Mouse (Mus musculus) lung, postnatal 0 days (tissue): ENCODE results near the gene Pim1.

ENCODE experiments used
- CTCF ChIP-seq: IDR thresholded peaks from 2 replicates; pipeline ENCODE4 v1.5.1; 2016; ENCODE audit warnings: antibody characterized with exemption, mild to moderate bottlenecking
- EP300 ChIP-seq: IDR thresholded peaks from 2 replicates; pipeline ENCODE4 v1.6.1; 2016; ENCODE audit warnings: antibody characterized with exemption, mild to moderate bottlenecking, control low read depth

DNA sequence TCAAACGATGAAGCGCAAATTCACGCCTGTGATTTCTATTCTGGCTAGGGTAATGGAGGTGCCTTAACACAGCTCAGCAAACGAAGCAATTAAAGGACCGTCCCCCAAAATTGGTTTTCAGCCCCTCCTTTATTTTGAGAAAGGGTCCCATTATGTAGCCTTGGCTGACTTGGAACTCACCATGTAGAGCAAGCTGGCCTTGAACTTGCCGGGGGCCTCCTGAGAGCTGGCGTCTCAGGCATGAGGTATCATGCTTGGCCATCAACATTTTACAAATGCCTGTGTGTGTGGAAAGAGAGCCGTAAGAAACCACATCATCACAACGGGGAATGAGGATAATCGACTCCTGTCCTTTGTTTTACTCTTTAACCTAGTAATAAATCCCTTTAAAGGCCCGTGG, 23.5 kb upstream of the Pim1 start:
- TF ChIP-seq CTCF = no peak
- TF ChIP-seq EP300 = no peak
